Mouse (Mus musculus): ENCODE measurements around the gene Sept1. TPM values are rescaled to one million over a fixed set of nuclear protein-coding genes. Genes with fewer than 3 reads are reported as not detected.
A peak's percentile ranks its signal among the peaks of the same experiment; 100 is the strongest.

The Sept1 gene
- 1 to 10 TPM; 2.1 to 3.9 (median 2.6) TPM for total RNA-seq (2022)

DNA sequence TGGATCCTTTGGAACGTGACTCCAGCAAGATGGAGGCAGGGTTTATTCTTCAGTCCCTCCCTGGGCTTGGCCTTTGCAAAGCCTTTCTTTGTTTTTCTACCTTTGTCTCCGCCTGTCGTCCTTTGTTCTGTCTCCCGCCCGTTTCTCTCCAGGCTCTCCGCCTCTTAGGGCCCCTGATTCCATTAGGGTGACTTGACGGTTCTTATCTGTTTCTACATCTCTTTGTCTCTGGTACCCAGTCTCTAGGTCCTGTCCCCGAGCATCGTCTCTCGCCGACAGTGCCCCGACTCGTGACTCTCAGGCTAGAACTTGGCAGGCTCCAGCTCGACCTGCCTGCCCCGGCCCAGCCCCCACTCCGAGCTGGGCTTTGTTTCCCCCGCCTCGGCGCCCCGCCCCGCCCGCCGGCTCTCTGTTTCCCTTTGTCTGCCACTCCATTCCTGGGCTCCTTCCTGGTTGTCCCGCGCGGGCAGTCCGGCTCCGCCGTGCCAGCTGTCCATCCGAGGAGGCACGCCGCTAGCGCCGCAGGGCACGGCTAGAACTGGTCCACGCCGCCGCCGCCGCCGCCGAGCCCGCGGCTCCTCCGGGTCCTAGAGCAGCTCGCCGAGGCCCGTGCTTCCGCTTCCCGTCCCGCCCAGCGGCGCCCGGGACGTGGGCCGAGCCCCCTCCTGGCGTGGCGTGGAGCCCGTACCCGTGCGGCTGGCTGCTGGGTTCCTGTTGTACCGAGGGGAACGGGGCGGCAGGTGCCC lies at the start of gene Sept1, which contains the start of gene Zfp553:
TSS of gene Sept1 (minus strand) at position 509 of the 746 bp plus-strand sequence.
TSS of gene Zfp553 (plus strand) at position 440 of the 746 bp plus-strand sequence.
- DNase-seq (ENCODE audit: low spot score): peak; percentile 74

DNA sequence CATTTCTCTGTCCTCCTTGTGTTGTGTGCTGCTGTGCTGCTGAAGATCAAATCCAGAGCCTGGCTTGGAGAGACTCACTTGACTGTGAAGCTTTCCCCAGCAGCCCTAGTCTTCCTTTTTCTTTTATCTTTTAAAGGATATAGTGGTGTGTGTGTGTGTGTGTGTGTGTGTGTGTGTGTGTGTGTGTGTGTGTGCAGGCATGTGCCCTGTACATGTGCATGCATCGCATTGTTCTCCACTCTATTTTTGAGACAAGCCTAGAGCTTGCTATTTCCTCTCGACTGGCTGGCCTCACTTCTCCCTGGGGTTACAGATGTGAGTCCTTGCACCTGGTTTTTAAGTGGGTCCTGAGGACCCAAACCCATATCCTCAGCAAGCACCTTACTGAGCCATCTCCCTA lies 49.3 kb upstream of the Sept1 start:
- DNase-seq (ENCODE audit: low spot score): no peak

DNA sequence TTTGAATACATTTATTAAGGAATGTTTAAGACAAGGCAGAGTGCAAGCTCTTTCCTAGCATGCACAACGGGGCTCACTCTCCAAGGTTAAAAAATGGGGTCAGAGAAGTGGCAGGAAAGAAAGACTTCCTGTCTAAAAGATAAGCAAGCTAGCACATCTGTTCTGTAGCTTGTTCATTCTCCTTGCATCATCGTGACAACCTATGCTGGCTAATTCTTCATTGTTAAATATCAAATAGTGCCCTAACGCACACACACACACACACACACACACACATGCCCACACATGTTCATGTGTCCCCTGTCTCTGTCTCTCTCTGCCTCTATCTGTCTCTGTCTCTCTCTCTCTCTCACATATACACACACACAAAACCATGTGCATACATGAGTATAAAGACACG lies 48.2 kb upstream of the Sept1 start:
- DNase-seq (ENCODE audit: low spot score): no peak

DNA sequence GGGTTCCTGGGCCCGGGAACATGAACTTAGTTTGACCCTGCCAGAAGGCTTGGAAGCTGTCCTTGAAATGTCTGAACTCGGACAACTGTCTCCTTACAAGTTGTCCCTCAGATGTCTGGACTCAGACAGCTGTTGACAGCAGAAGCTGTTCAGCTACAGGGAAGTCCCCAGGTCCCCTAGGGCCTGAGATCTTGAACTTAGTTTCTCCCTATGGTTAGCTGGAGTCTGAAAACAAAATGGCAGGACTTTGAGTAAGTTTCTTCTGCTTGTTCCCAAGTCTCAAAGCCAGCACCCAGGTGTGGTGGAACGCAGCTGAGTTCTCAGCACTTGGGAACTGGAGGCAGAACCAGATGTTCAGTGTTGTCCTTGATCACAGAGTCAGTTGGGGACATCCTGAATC lies 47.2 kb upstream of the Sept1 start:
- peak; percentile 24 for DNase-seq (ENCODE audit: low spot score)

DNA sequence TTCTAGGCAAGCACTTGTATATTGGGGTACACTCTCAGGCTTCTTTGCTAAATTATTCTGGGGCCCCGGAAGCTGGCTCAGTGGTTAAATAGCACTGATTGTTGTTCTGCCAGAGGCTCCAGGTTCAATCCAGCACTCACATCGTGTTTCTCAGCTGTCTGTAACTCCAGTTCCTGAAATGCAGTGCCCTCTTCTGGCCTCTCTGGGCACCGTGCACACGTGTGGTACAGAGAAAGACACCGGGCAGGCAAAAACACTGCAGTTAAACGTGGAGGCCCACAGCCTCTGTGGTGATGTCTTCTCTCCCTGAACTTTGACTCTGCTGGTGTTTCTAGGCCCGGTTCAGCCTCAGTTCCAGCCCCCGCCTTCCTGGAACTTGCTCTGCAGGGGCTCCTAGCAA lies 45.4 kb upstream of the Sept1 start:
- DNase-seq (ENCODE audit: low spot score): no peak

DNA sequence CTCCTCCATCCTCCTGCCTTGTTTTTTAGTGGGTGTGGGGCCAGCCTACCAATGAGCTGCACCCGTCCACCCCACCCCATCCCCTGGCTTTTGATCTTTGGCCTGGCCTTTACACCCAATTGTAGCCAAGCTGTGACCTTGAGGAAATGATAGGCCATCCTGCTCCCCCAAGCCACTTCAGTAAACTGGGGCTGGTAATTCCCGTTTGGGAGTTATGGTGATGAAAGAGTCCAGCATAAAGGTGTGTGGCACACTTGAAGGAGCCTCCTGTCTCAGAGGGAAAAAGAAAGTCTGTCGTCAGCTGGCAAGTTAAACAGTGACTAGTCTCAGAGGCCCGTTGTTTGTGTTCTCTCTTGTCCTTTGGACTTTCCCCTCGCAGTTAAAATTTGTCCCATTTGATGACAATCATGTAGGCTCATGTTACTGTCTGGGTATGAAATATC lies 43.6 kb upstream of the Sept1 start:
- no peak for DNase-seq (ENCODE audit: low spot score)

DNA sequence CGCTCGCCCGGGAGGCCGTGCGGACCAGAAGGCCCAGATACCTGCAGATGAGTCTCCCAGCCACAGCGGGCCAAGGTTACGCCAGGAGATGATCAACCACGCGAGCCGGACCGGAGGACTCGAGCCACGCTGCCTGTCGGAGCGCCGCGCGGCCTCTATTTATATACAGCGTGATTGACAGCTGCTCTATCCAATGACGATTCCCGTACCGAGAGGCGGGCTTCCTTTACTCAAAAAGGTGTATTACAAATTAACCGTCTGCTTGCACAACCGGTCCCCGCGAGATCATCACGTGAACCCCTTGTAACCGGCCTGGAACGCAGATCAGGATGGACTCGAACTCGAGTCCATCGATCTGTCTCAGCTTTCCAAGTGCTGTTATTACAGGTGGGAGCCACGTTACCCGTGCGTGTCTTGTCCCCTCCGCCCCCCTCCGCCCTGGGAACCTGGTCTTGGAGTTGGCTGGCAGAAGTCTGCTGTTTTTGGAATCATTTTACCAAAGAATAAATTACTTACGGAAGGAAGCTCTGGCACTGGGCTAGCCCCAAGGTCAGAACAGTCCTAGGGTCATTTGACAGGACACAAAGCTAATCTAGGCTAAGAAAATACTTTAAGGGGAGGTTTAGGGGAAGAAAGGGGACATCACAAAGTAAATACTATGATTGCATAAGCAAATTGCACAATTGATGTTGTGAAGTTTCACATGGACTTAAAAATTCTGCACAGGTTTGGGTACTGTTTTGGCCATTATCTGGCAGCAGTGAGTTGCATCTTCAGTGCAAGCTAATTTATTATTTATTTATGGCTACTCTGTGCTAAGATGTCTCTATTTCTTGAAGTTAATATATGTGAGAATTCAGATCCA lies 41.2 kb upstream of the Sept1 start, which contains the start of gene Sephs2:
TSS of gene Sephs2 (minus strand) at position 131 of the 865 bp plus-strand sequence.
- peak; percentile 98 for DNase-seq (ENCODE audit: low spot score)

DNA sequence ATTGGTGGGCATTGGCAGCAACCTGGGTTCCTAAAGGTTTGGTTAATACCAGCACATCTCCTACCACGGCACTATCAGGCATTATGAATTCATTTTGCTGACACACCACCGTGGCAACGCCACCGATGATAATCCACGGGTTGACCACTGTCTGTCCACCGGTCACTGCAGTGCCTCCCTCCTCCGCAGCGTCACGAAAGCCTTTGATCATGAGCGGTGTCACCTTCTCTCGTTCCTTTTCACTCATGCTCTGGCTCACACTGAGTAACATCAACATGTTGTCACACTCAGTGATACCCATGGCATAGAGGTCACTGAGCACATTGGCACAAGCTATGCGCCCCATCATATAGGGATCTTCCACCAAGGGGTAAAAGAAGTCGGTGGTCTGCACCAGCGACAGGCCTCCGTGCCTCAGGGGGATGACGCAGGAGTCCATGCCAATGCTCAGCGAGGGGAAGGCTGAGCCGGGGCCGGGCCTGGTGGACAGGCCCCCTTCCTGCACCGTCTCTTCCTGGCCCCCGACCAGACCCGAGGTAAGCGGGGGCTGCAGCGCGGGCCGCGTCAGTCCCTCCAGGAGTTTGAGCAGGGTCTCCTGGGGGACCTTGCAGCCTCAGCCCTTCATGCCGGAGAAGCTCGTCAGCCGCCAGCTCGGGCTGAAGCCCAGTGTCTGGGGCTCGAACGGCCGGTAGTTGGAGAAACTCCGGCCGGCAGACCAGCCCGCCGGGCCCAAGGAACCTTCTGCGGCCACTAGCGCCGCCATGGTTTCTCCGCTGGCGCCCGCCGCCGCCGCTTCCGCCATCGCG lies 40.4 kb upstream of the Sept1 start:
- no peak for DNase-seq (ENCODE audit: low spot score)

DNA sequence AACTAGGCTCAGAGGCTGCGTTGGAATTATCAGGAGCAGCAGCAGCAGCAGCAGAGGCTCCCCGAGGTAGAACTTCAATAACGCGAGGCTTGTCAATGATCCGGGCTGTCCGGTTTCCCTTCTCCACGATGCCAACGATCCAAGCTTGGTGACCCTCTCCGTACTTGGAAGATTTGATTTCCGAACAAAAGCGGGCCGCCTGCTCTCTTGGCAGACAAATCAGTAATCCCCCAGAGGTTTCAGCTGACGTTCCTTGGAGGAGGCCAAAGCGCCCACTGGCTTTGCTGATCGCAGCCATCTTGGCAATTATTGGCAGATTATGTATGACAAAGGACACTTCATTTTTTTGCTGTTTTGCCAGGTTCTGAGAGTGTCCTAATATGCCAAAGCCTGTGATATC lies 39.6 kb upstream of the Sept1 start:
- DNase-seq (ENCODE audit: low spot score): no peak

DNA sequence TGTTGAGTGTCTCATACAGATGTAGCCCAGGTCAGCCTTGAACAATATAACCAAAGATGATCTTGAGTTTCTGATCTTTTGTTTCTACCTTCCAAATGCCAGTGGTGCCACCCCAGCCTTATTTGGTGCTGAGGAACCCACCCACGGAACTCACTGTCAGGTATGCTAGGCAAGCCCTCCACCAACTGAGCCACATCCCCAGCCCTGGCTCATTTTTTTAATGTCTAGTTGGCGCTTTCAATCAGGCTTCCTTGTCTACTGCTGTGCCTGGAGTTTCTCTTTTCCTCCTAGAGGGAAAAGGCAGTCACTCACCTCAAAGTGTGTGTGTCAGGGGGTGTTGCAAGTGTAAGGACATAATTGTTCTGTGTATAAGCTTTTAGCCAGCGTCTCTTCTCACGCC lies 38.2 kb upstream of the Sept1 start:
- DNase-seq (ENCODE audit: low spot score): no peak

DNA sequence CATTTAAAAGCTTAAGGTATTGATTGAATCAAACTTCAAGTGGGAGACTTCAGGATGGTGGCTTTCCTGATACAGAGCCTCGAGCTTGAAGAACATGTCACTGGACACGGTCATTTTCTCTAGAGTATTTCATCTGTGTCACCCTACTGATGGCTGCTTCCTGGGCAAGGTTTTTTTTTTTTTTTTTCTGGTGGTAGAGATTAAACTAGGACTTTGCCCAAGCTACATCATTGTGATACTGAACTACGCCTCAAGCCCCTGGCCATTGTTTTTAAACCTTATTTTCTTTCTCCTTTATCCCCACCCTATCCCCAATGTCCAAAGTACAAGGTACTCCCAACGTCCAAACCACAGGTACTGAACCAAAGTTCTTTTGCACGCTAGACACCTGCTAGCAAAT lies 37.7 kb upstream of the Sept1 start:
- DNase-seq (ENCODE audit: low spot score): no peak

DNA sequence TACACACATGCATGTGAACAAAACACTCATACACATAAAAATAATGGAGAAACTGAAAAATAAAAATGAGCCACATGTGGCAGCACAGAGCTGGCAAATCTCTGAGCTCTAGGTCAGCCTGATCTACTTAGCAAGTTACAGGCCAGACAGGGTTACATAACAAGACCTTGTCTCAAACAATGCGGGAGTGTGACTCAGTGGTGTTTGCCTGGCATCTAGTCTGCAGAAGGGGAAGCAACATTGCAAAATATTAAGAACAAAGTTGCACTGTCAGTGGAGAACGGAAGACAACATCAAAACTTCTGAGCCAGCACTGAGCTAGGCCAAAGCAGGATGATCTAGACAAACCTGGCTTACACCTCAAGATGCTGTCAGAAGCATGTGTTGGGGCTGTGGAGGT lies 37.3 kb upstream of the Sept1 start:
- DNase-seq (ENCODE audit: low spot score): no peak

DNA sequence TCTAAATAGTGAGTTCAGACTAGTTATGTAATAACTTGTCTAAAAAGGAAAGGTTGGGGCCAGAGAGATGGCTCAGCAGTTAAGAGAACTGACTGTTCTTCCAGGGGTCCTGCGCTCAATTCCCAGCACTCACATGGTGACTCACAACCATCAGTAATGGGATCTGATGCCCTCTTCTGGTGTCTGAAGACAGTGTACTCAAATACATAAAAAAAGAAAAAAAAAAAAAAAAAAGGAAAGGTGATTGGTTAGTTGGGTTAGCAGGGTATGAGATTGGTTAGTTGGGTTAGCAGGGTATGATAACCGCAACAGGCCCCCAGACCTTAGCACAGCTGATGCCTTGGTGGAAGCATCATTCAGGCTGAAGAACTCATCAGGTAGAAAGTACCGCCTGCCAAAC lies 30.6 kb upstream of the Sept1 start:
- no peak for DNase-seq (ENCODE audit: low spot score)

DNA sequence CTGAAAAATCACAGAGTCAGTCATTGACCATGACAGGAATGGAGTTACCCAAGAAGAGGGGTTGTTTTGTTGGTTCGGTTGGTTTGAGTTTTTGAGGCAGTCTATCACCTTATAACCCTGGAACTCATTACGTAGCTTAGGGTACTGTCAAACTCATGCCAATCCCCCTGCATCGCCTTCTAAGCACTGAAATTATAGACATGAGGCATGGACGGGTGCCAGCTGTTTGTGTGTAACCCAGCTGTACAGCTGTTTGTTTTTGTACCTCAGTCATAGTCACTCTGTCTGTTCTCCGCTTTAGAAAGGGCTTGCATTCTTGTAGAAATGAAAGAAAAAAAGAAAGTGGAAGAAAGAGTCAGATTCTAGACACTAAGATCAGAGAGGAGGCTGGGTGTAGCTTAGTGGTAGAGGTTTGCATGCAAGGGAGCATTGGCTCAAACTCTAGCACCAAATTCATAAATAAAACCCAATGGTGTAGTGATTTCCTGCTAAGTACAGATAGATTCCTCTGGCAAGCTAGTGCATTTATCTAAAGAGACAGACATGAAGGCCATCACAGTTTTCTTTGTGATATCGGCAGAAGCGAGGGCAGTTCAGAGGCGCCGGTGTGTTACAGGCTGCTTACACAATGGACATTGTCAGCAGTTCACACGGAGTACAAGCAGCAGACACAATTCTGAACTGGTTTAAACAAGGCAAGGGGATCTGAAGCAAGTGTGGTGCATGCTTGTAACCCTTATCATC lies 29.5 kb upstream of the Sept1 start:
- no peak for DNase-seq (ENCODE audit: low spot score)

DNA sequence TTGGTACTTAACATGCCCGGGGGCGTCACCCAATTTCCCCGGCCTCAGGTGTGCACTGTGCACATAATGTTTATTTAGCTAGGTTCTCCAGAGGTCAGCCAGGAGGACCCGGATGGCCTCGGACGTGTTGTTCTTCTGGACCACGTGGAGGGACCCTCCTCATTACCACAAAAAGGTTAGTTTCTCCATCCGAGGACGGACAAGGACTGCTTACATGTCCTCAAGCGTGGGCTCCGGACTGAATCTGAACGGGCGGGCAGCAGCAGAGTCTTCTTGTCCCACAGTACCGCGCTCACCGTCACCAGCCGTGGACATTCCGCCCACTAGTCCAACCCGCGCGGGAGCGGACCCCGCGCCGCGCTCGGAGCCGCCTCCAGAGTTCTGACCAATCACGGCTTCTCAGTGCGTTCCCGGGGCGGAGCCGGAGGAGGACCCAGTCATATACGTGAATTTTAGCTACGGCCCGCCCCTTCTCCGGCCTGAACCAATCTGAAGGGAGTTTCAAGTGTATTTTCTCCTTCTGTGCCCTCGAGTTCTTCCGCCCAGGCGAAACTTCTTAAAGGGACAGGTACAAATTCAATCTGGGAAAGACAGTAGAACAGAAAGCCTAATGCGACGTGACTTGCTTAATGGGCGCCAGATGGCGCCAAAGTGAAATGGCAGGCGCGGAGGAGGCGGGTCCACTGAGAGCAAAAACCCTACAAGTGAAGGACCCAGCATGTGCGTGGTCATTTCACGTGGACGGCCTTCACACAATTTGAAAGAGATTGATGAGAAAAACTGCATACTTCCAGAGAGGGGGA lies 27.6 kb upstream of the Sept1 start, which contains the start of gene Dctpp1:
TSS of gene Dctpp1 (minus strand) at position 401 of the 803 bp plus-strand sequence.
- DNase-seq (ENCODE audit: low spot score): peak; percentile 99

DNA sequence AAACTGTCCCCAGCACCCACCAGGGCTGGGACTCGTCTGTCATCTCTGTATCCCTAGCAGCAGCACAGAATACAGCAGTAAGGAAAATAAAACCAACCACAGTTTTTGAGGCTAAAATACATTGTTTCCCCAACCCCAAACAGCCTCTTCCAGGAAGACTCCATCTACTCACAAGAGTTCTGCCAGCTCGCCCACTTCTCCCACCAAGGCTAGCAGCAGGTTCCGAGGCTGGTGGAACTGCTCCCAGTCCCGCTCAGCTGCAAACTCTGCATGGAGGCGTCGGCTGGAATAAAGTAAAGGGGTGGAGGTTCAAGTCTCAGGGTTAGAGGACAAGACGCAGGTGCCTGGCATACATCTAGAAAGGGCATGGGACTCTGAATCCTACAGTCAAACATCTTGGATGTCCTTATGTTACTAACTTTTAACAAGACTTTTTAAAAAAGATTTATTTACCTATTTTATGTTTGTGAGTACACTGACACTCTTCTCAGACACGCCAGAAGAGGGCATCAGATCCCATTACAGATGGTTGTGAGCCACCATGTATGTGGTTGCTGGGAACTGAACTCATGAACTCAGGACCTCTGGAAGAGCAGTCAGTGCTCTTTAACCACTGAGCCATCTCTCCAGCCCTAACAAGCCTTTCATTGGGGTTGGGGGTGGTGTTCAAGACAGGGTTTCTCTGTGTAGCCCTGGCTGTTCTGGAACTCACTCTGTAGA lies 26.4 kb upstream of the Sept1 start:
- DNase-seq (ENCODE audit: low spot score): no peak

DNA sequence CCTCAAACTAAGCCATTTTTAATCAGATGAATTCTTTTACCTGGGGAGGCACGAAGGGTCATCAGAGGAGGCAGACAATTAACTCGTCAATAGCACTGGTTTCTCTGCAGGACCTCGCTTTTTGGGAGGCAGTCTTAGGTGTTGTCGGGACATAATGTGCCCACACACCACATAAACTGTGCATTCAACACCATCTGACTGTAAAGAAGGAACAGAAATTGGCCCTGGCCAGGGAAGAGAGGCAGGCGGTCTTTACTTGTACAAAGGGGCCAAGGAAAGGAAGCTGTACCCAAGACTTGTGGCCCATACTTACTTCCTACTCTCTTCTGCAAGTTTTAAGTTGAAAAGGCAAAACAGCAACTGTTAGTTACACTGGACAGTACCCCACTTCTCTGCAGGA lies 23.6 kb upstream of the Sept1 start:
- DNase-seq (ENCODE audit: low spot score): no peak

DNA sequence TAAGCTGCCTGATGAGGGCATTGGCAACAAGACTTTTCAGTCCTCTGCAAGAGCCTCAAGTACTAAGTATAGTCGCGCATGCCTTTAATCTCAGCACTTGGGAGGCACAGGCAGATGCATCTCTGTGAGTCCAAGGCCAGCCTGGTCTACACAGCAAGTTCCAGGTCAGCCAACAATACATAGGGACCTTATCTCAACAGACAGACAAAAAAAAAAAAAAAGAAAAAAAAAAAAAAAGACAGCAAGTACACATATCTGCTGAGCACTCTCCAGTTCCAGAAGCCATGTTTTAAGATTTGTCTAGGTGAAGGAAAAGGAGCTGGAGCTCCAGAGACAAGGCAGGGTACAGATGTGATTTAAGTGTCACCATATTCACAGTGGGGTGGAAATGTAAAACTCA lies 23.0 kb upstream of the Sept1 start:
- no peak for DNase-seq (ENCODE audit: low spot score)

DNA sequence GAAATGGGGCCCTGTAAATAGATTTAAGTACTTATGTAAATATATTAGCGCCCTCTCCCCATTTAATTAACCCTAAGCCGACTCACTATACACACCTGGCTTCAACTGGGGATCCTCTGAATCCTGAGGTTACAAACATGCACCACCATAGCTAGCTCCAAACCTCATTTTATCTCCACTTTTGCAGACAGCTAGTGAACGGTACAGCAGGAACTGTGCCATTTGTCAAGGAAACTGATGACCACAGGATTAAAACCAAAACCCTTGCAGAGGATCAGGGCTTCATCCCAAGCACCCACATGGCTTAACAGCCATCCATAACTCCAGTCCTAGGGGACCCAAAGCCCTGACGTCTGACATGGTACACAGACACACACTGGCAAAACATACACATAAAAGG lies 22.1 kb upstream of the Sept1 start:
- DNase-seq (ENCODE audit: low spot score): no peak
